Mouse (Mus musculus): ENCODE measurements around the gene Ccdc38.
"Not testable (repeated sequence)": the region's sequence is repeated elsewhere in the genome, so short reads cannot be mapped to it uniquely, and the experiment has no call there.

Ccdc38 gene

GRCm38 (mm10) chr10:93548991-93549390 lies 8.6 kb downstream of the Ccdc38 start:
- DNase-seq (ENCODE audit: low read depth, low spot score): peak; percentile 80

GRCm38 (mm10) chr10:93549821-93550220 lies 9.4 kb downstream of the Ccdc38 start:
- no peak for DNase-seq (ENCODE audit: low read depth, low spot score)

- peak; percentile 57 for DNase-seq (ENCODE audit: low read depth, low spot score)
Measured at GRCm38 (mm10) chr10:93552596-93552995, 12.2 kb downstream of the Ccdc38 start.

GRCm38 (mm10) chr10:93557971-93558370 lies 17.5 kb downstream of the Ccdc38 start:
- DNase-seq (ENCODE audit: low read depth, low spot score): not testable (repeated sequence)

GRCm38 (mm10) chr10:93559786-93560185 lies 19.4 kb downstream of the Ccdc38 start:
- no peak for DNase-seq (ENCODE audit: low read depth, low spot score)

DNA sequence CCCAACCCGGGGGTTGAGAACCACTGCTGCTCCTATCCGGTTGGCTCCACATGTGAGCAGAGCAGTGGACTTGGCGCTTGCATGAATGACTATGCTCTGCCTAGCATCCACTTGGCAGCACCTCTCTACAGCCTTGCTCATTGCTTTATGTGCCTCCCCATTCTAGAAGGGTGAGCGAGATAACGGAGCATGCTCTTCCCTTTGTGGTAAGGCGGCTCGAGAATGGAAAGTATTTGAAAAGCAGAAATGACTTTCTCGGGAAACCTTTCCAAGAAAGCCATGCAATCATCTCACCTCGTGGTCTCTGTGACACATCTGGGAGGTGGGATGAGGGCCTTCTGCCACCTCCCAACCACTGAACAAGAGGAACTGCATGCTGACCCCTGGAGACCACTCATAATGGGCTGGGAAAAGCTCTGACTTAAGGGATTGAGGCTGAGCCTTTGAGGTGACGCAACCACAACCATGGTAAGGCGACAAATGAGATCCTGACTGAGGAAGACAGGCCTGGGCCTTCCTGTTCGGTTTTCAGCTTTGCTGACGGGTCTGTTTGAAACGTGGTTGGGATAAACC lies 24.2 kb downstream of the Ccdc38 start:
- no peak for DNase-seq (ENCODE audit: low read depth, low spot score)

- peak; percentile 59 for DNase-seq (ENCODE audit: low read depth, low spot score)
Measured at GRCm38 (mm10) chr10:93567066-93567465, 26.6 kb downstream of the Ccdc38 start.

DNA sequence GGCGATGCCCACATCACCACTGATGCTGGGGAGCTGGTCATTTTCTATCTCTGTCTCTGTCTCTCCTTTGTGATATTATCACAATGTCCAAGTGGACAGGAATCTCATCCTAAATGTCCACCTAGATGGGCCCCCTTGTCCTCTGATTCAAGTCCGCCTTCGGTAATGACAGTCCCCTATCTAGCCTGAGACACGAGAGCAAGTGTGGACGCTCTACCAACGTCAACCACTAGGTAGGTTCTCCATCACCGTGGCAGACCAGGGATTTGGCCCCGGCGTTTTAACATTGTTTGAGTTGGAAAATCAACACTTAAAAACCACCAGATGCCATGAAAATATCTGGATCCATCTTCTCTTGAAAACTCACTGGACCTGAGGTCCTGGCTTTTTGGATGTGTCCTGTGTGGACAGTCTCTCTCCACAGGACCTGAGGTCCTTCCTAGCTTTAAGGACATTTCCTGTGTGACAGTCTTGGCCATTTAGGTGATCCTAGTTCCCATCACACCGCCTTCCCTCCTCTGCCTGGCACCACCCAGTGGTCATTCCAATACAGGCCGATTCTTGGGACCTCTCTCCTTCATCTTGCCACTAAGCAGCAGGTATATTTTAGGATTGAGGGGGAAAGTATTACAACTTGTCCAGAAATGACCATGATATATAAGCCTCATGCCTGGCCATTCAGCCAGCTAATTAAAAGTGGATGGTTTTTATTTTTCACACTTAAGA lies 27.6 kb downstream of the Ccdc38 start:
- no peak for DNase-seq (ENCODE audit: low read depth, low spot score)

DNA sequence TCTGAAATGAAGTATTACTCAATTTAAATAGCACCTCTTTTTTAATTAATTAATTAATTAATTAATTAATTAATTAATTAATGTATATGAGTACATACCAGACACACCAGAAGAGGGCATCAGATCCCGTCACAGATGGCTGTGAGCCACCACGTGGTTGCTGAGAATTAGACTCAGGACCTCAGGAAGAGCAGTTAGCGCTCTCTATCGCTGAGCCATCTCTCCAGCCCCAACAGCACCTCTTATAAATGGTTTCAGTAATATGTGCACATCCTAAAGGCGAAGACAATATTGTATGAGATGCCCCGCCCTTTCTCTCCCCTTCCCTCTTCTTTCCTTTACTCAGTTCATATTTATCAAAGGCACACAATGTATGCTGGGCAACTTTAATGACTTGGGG lies 28.2 kb downstream of the Ccdc38 start:
- no peak for DNase-seq (ENCODE audit: low read depth, low spot score)

GRCm38 (mm10) chr10:93572209-93572608 lies 31.8 kb downstream of the Ccdc38 start:
- DNase-seq (ENCODE audit: low read depth, low spot score): peak; percentile 24

DNA sequence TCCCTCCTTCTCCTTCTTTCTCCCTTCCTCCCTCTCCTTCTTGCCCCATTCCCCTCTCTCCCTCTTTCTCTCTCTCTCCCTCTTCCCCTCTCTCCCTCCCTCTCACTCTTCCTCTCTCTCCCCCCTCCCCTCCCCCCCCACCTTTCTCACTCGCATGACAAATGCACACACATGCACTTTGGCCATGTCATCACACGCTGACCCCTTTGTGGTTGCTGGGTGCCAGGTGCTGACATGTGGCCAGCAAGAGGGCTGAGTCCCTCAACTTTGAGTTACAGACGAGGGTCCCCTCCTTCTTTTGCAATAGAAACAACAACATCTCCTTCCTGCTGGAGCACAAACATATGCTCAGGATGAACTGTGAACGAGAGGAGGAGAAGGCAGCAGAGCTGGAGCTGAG lies 34.5 kb downstream of the Ccdc38 start:
- DNase-seq (ENCODE audit: low read depth, low spot score): no peak

DNA sequence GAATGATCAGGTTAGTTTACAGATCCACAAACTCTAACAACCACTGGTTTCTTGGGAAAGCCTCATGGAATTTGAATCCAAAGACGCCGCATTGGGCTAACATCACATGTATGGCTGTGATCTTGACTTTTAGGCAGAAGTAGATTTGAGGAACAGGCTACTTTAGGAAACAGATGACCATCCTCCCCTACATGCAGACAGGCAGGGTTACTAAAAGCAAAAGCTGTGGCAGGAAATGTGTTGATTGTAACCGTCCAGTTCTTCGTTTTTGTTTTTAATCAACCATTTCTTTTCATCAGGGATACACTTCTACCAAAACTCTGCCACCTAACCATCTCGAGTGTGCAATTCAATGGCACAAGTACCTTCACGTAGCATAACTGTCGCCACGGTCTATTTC lies 35.5 kb downstream of the Ccdc38 start:
- no peak for DNase-seq (ENCODE audit: low read depth, low spot score)

DNA sequence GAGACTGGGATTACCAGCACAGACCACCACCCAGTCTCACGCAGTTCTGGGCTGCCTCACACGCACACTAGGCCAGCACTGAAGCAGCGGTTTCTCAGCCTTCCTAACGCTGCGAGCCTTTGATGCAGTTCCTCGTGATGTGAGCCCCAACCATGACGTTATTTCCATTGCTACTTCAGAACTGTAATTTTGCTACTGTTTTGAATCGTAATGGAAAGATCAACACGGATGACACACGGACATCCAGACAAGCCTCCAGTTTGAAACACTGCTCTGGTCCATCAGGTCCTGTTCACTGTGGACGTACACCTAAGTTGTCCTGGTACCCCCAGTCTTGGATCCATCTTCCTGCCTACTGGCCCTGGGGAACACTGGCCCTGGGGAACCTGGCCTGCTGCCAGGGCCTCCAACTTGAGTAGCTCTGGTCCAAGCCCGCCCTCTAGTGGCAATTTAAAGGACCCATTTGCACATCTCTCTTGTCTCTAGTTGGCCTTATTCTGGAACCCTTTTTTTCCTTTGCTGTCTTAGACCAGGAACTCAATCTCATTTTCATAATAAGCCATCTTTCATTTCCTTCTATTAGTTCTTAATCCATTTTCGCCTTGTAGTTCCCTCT lies 36.9 kb downstream of the Ccdc38 start:
- peak; percentile 81 for DNase-seq (ENCODE audit: low read depth, low spot score)

GRCm38 (mm10) chr10:93588796-93589195 lies 48.4 kb downstream of the Ccdc38 start:
- DNase-seq (ENCODE audit: low read depth, low spot score): peak; percentile 35

DNA sequence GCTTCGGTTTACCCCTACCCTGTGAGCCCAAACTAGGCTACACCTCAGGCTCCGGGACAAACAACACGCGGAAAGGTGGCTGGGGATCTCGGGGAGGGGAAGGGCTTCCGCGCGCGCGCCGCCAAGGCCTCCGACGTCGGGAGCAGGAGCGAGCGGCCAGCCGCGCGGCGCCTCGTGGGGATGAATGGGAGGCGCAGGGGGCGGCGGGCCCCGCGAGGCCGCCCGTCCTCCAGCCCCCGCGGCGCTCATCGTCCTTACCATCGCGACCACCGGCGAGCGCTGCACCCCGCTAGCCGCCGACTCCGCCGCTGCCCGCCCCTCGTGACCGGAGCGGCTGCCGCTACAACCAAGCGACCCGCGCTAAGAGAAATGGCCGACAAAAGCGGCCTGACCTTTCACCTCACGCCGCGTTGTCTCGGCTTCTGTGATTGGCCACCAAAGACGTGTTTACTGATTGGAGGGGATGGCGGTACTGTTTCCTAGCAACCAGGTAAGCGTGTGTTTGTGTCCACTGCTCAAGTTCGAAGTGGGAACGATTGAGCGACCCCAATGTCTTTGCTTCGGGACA lies 48.9 kb downstream of the Ccdc38 start, which contains the start of gene Snrpf:
Gene Snrpf (minus strand): TSS at position 426 of the 568 bp plus-strand sequence.
- DNase-seq (ENCODE audit: low read depth, low spot score): peak; percentile 95

GRCm38 (mm10) chr10:93592456-93592855 lies 52.0 kb downstream of the Ccdc38 start:
- DNase-seq (ENCODE audit: low read depth, low spot score): peak; percentile 34

GRCm38 (mm10) chr10:93594022-93594482 lies 53.6 kb downstream of the Ccdc38 start:
- peak; percentile 80 for DNase-seq (ENCODE audit: low read depth, low spot score)

DNA sequence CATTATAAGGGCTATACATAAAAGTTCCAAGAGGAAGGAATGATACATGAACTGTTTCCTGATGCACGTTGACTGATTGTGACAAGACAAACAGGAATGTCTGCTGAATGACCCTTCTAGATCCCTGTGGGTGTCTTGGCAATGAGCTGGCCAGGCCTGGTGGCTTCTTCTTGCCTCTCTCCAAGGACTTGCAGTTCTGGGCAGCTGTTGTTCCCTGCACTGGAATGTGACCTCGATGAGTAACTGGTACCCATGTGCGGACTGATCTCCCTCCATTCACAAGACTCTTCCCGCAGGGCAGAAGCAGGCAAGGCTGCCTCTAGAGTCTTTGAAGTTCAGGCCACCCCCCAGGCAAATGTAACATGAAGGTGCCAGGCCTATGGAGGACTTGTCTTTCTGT lies 55.4 kb downstream of the Ccdc38 start:
- no peak for DNase-seq (ENCODE audit: low read depth, low spot score)

DNA sequence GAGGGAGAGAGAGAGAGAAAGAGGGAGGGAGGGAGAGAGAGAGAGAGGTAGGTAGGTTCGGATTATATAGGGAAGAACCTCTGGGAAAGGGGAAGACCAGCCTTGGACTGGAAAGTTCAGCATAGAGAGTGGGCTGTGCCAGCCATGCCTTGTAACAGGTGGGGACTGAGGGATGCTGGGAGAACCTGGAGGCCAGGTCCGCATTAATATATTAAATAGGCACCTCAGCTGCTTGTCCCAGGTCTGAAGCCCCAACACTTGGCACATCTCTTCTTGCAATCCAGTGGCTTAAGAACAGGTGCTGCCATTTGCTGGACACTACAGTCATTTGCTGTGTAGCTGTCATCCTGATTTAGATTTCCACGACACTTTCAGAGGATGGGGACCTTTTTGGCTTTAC lies 56.2 kb downstream of the Ccdc38 start:
- no peak for DNase-seq (ENCODE audit: low read depth, low spot score)

DNA sequence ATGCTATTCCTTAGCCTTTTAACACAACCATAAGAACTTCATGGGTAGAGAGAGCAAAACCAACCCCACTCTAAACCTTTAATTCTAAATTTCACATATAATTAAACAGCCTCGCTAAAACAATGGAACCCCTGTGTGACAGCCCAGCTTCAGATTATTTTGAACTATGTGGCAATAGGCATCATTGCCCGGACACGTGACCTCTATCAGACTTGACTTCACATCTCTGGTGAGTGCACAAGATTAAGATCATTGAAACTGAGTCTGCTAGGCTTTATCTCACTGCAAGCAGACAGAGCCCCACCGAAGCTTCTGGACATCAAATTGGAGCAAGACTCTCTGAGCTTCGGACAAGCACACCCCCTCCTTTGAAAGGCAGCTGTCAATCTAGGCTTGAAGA lies 61.9 kb downstream of the Ccdc38 start:
- no peak for DNase-seq (ENCODE audit: low read depth, low spot score)

DNA sequence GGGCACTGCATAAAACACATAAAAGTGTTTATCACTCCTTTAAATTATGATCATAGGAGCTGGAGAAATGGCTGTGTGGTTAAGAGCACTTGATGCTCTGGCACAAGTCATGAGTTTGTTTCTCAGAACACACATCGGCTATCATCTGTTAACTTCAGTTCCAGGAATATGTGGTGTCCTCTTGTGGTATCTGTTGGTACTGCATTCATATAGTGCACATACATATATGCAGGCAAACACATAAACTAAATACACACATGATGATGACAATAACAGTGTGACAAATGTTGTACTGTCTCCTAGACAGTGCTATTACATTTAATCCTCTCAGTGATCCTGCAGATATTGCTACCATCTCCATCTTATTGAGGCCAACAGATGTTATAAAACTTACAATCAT lies 62.8 kb downstream of the Ccdc38 start:
- DNase-seq (ENCODE audit: low read depth, low spot score): peak; percentile 8

DNA sequence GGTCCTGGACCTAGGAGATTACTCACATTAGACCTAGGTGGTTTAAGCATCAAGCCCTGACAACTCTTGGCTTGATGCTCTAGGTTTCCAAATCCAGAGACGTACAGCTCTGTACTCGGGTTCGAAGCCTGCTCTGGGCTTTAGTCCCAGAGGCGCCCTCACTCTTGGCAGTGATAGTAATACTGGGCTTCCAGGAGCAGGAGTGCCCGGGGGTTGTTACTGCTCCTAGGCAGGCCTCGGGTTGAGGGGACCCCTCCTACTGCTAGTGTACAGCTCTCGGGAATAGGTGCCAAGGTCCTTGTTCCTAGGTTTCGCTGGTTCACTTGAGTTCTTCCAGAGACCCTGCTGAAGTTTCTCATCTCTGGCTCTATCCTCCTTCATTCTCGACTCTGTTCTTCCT lies 65.9 kb downstream of the Ccdc38 start:
- peak; percentile 0 for DNase-seq (ENCODE audit: low read depth, low spot score)
